Mouse (Mus musculus) forebrain, embryonic 12.5 days (tissue): ENCODE results near the gene 1600002K03Rik. TPM values are rescaled to one million over a fixed set of nuclear protein-coding genes. Genes with fewer than 3 reads are reported as not detected.

Experiments
- ATAC-seq: fragments of 200-750 bp; cut with Nextera tagmentation; 2 replicates; pipeline ENCODE4 v1.8.0; 2017; ENCODE audit warnings: moderate TSS enrichment; ENCODE audit not compliant: low FRiP score
- H3K27ac ChIP-seq: fragments of 300-500 bp; sonication (generic); 2 replicates; pipeline ENCODE4 v1.5.1; 2016; ENCODE audit warnings: mild to moderate bottlenecking
- H3K27me3 ChIP-seq: fragments of 300-500 bp; sonication (generic); 2 replicates; pipeline ENCODE4 v1.6.1; 2016; ENCODE audit warnings: mild to moderate bottlenecking
- H3K36me3 ChIP-seq: fragments of 300-500 bp; sonication (generic); replicated peaks from 2 replicates; pipeline ENCODE4 v1.6.1; 2016; ENCODE audit warnings: mild to moderate bottlenecking
- H3K4me1 ChIP-seq: fragments of 300-500 bp; sonication (generic); 2 replicates; pipeline ENCODE4 v1.6.1; 2016
- H3K4me2 ChIP-seq: fragments of 300-500 bp; sonication (generic); 2 replicates; pipeline ENCODE4 v1.6.1; 2016; ENCODE audit warnings: mild to moderate bottlenecking, moderate library complexity
- H3K4me3 ChIP-seq: fragments of 300-500 bp; sonication (generic); replicated peaks from 2 replicates; pipeline ENCODE4 v1.5.1; 2016; ENCODE audit warnings: mild to moderate bottlenecking
- H3K9ac ChIP-seq: fragments of 300-500 bp; sonication (generic); 2 replicates; pipeline ENCODE4 v1.6.1; 2016; ENCODE audit warnings: mild to moderate bottlenecking
- H3K9me3 ChIP-seq: fragments of 300-500 bp; sonication (generic); 2 replicates; pipeline ENCODE4 v1.6.1; 2016
- WGBS: fragments of 180-500 bp; shearing (Covaris S2); methylation state at CpG from one replicate; pipeline ENCODE4 v1.1.7; 2016; 5-methylcytosine and 5-hydroxymethylcytosine counted together
- polyA plus RNA-seq: library from polyadenylated mRNA; unstranded; fragments of >200 nt; fragmentation: Nextera tagmentation; extraction: Ambion mirVana; gene quantifications from 2 replicates; pipeline ENCODE4 v1.2.1, GENCODE M21; 2016

The 1600002K03Rik gene
- polyA plus RNA-seq, 1 experiment from 2014 or later: 11.1 TPM

GRCm38 (mm10) chr10:80173955-80174640, 1.4 kb downstream of the 1600002K03Rik start:
- no peak overlapping the region for H3K9ac ChIP-seq
- H3K4me1 ChIP-seq: peaks cover 70% of the 10 kb centered on the region
- no peak overlapping the region for H3K4me3 ChIP-seq
- H3K27ac ChIP-seq: no peak overlapping the region
- H3K4me2 ChIP-seq: no peak overlapping the region
- peaks cover 29% of the 10 kb centered on the region for H3K36me3 ChIP-seq
- ATAC-seq: no peak
- 86% methylated on average over 10 of the region's 10 CpGs for WGBS
- H3K27me3 ChIP-seq: no peaks in the 10 kb centered on the region
- H3K9me3 ChIP-seq: no peaks in the 10 kb centered on the region

- no peak overlapping the region for H3K4me2 ChIP-seq
- H3K36me3 ChIP-seq: peaks cover 28% of the 10 kb centered on the region
- H3K9ac ChIP-seq: no peak overlapping the region
- H3K27ac ChIP-seq: no peak overlapping the region
- no peak for ATAC-seq
- WGBS: 63% methylated on average over 2 of the region's 2 CpGs
- no peak overlapping the region for H3K4me3 ChIP-seq
- H3K27me3 ChIP-seq: no peaks in the 10 kb centered on the region
- peaks cover 66% of the 10 kb centered on the region for H3K4me1 ChIP-seq
- no peaks in the 10 kb centered on the region for H3K9me3 ChIP-seq
These were observed 2.0 kb downstream of the 1600002K03Rik start for GRCm38 (mm10) chr10:80174705-80175104.

GRCm38 (mm10) chr10:80175536-80176269, 3.0 kb downstream of the 1600002K03Rik start:
- H3K4me3 ChIP-seq: no peak overlapping the region
- H3K36me3 ChIP-seq: peaks cover 18% of the 10 kb centered on the region
- WGBS: 20% methylated on average over 4 of the region's 4 CpGs
- no peaks in the 10 kb centered on the region for H3K9me3 ChIP-seq
- H3K27ac ChIP-seq: 0 out of 2 replicates have a peak overlapping the region, but pooled peaks have one; percentile 13
- no peaks in the 10 kb centered on the region for H3K27me3 ChIP-seq
- ATAC-seq: no peak
- peaks cover 66% of the 10 kb centered on the region for H3K4me1 ChIP-seq
- H3K4me2 ChIP-seq: no peak overlapping the region
- no peak overlapping the region for H3K9ac ChIP-seq

GRCm38 (mm10) chr10:80176270-80176834, 3.6 kb downstream of the 1600002K03Rik start:
- Histone ChIP-seq H3K4me3 (no peak overlapping the region), H3K9ac (no peak overlapping the region; the same call in 1 of the 2 replicates), H3K36me3 (peaks cover 12% of the 10 kb centered on the region), H3K9me3 (no peaks in the 10 kb centered on the region), H3K27ac (peak overlapping the region; percentile 27; the same call in 1 of the 2 replicates), H3K4me1 (peaks cover 68% of the 10 kb centered on the region), H3K4me2 (no peak overlapping the region), H3K27me3 (no peaks in the 10 kb centered on the region)
- no peak for ATAC-seq
- WGBS: 82% methylated on average over 5 of the region's 5 CpGs

- H3K4me2 ChIP-seq: no peak overlapping the region
- no peak overlapping the region for H3K9ac ChIP-seq
- H3K36me3 ChIP-seq: no peaks in the 10 kb centered on the region
- no peak overlapping the region for H3K27ac ChIP-seq
- H3K4me3 ChIP-seq: no peak overlapping the region
- ATAC-seq: no peak
- H3K27me3 ChIP-seq: no peaks in the 10 kb centered on the region
- H3K9me3 ChIP-seq: no peaks in the 10 kb centered on the region
- WGBS: 64% methylated on average over 7 of the region's 7 CpGs
- peaks cover 68% of the 10 kb centered on the region for H3K4me1 ChIP-seq
These were observed 4.9 kb downstream of the 1600002K03Rik start for GRCm38 (mm10) chr10:80177441-80178279.

- H3K27me3 ChIP-seq: no peaks in the 10 kb centered on the region
- ATAC-seq: peak; percentile 81
- H3K4me3 ChIP-seq: peak within 1 kb of the TSS; percentile 93
- peak within 1 kb of the TSS; percentile 98 for H3K9ac ChIP-seq
- peak within 1 kb of the TSS; percentile 87 for H3K4me2 ChIP-seq
- 1% methylated on average over 62 of the region's 106 CpGs for WGBS
- no peaks in the 10 kb centered on the region; the same call in 1 of the 2 replicates for H3K36me3 ChIP-seq
- no peaks in the 10 kb centered on the region for H3K9me3 ChIP-seq
- H3K4me1 ChIP-seq: peaks cover 65% of the 10 kb centered on the region
- peak within 1 kb of the TSS; percentile 85 for H3K27ac ChIP-seq
These were observed 6.6 kb downstream of the 1600002K03Rik start, which contains the start of gene Efna2 for GRCm38 (mm10) chr10:80179068-80180051. TSS of gene Efna2 (plus strand) at chr10:80179482.

- peak overlapping the region; percentile 93 for H3K4me3 ChIP-seq
- H3K27me3 ChIP-seq: no peaks in the 10 kb centered on the region
- peak overlapping the region; percentile 85; the same call in 1 of the 2 replicates for H3K27ac ChIP-seq
- peaks cover 65% of the 10 kb centered on the region for H3K4me1 ChIP-seq
- peak overlapping the region; percentile 98 for H3K9ac ChIP-seq
- peak overlapping the region; percentile 87 for H3K4me2 ChIP-seq
- no peak for ATAC-seq
- 49% methylated on average over 6 of the region's 6 CpGs for WGBS
- no peaks in the 10 kb centered on the region for H3K9me3 ChIP-seq
- H3K36me3 ChIP-seq: no peaks in the 10 kb centered on the region; the same call in 1 of the 2 replicates
These were observed 7.5 kb downstream of the 1600002K03Rik start for GRCm38 (mm10) chr10:80180288-80180687.

GRCm38 (mm10) chr10:80180823-80181222, 8.1 kb downstream of the 1600002K03Rik start:
- H3K4me1 ChIP-seq: peaks cover 65% of the 10 kb centered on the region
- no peaks in the 10 kb centered on the region; the same call in 1 of the 2 replicates for H3K36me3 ChIP-seq
- H3K27me3 ChIP-seq: no peaks in the 10 kb centered on the region
- no peak for ATAC-seq
- H3K27ac ChIP-seq: no peak overlapping the region
- H3K9ac ChIP-seq: peak overlapping the region; percentile 98
- WGBS: 48% methylated on average over 5 of the region's 5 CpGs
- H3K9me3 ChIP-seq: no peaks in the 10 kb centered on the region
- H3K4me2 ChIP-seq: peak overlapping the region; percentile 87
- peak overlapping the region; percentile 93 for H3K4me3 ChIP-seq

- H3K4me1 ChIP-seq: peaks cover 55% of the 10 kb centered on the region
- no peaks in the 10 kb centered on the region for H3K9me3 ChIP-seq
- ATAC-seq: no peak
- peaks cover 12% of the 10 kb centered on the region for H3K36me3 ChIP-seq
- no peak overlapping the region for H3K4me3 ChIP-seq
- H3K9ac ChIP-seq: no peak overlapping the region; the same call in 1 of the 2 replicates
- peaks cover 9% of the 10 kb centered on the region; the same call in 1 of the 2 replicates for H3K27me3 ChIP-seq
- H3K27ac ChIP-seq: no peak overlapping the region
- WGBS: 90% methylated on average over 7 of the region's 7 CpGs
- H3K4me2 ChIP-seq: no peak overlapping the region
These were observed 9.8 kb downstream of the 1600002K03Rik start for GRCm38 (mm10) chr10:80182547-80182946.

- H3K27me3 ChIP-seq: peaks cover 36% of the 10 kb centered on the region; the same call in 1 of the 2 replicates
- H3K4me3 ChIP-seq: no peak overlapping the region
- no peak overlapping the region for H3K4me2 ChIP-seq
- H3K4me1 ChIP-seq: peaks cover 55% of the 10 kb centered on the region
- WGBS: 41% methylated on average over 27 of the region's 27 CpGs
- H3K9ac ChIP-seq: no peak overlapping the region
- no peak for ATAC-seq
- no peaks in the 10 kb centered on the region for H3K9me3 ChIP-seq
- H3K36me3 ChIP-seq: peaks cover 30% of the 10 kb centered on the region
- no peak overlapping the region for H3K27ac ChIP-seq
These were observed 13.9 kb downstream of the 1600002K03Rik start for GRCm38 (mm10) chr10:80186649-80187048.

- H3K9me3 ChIP-seq: no peaks in the 10 kb centered on the region
- no peak overlapping the region for H3K4me3 ChIP-seq
These were observed 15.0 kb downstream of the 1600002K03Rik start for GRCm38 (mm10) chr10:80187739-80188138.

More at GRCm38 (mm10) chr10:80187739-80188138, 15.0 kb downstream of the 1600002K03Rik start:
- Histone ChIP-seq H3K27ac (no peak overlapping the region), H3K9ac (0 out of 2 replicates have a peak overlapping the region, but pooled peaks have one; percentile 12), H3K4me2 (no peak overlapping the region), H3K36me3 (peaks cover 30% of the 10 kb centered on the region), H3K4me1 (peaks cover 50% of the 10 kb centered on the region), H3K27me3 (peaks cover 46% of the 10 kb centered on the region)
- no peak for ATAC-seq
- 84% methylated on average over 10 of the region's 10 CpGs for WGBS
